Mouse (Mus musculus): ENCODE data around the gene Pdcd5. TPM values are rescaled to one million over a fixed set of nuclear protein-coding genes. Genes with fewer than 3 reads are reported as not detected.

The Pdcd5 gene
- total RNA-seq, 2 experiments from 2014 or later = 65.5 to 67.8 TPM

- DNase-seq (ENCODE audit: low spot score in 2 of 2) = no peak
These were observed 822 bp downstream of the Pdcd5 start for GRCm38 (mm10) chr7:35646317-35647081.

GRCm38 (mm10) chr7:35640072-35640471 is 7.2 kb downstream of the Pdcd5 start:
- DNase-seq (ENCODE audit: low spot score in 2 of 2) = no peak

GRCm38 (mm10) chr7:35636874-35637273 is 10.4 kb downstream of the Pdcd5 start:
- DNase-seq (ENCODE audit: low spot score in 2 of 2) = peak in 1 of 2 experiments; percentile 63

GRCm38 (mm10) chr7:35636229-35636628 is 11.1 kb downstream of the Pdcd5 start:
- peak in 1 of 2 experiments; percentile 53 for DNase-seq (ENCODE audit: low spot score in 2 of 2)

GRCm38 (mm10) chr7:35628496-35628895 is 18.8 kb downstream of the Pdcd5 start:
- DNase-seq (ENCODE audit: low spot score in 2 of 2) = no peak

- no peak for DNase-seq (ENCODE audit: low spot score in 2 of 2)
These were observed 19.9 kb downstream of the Pdcd5 start for GRCm38 (mm10) chr7:35627371-35627770.

GRCm38 (mm10) chr7:35626038-35626437 is 21.3 kb downstream of the Pdcd5 start:
- no peak for DNase-seq (ENCODE audit: low spot score in 2 of 2)

- DNase-seq (ENCODE audit: low spot score in 2 of 2) = no peak
These were observed 24.7 kb downstream of the Pdcd5 start for GRCm38 (mm10) chr7:35622626-35623025.

- no peak for DNase-seq (ENCODE audit: low spot score in 2 of 2)
These were observed 29.8 kb downstream of the Pdcd5 start for GRCm38 (mm10) chr7:35617513-35617912.

- DNase-seq (ENCODE audit: low spot score in 2 of 2) = no peak
These were observed 38.1 kb downstream of the Pdcd5 start for GRCm38 (mm10) chr7:35609245-35609644.

- DNase-seq (ENCODE audit: low spot score in 2 of 2) = no peak
These were observed 40.5 kb downstream of the Pdcd5 start for GRCm38 (mm10) chr7:35606816-35607215.

- no peak for DNase-seq (ENCODE audit: low spot score in 2 of 2)
These were observed 44.6 kb downstream of the Pdcd5 start for GRCm38 (mm10) chr7:35602766-35603165.

- DNase-seq (ENCODE audit: low spot score in 2 of 2) = no peak
These were observed 46.2 kb downstream of the Pdcd5 start for GRCm38 (mm10) chr7:35601106-35601505.

GRCm38 (mm10) chr7:35600031-35600430 is 47.3 kb downstream of the Pdcd5 start:
- DNase-seq (ENCODE audit: low spot score in 2 of 2) = no peak

GRCm38 (mm10) chr7:35599492-35599891 is 47.8 kb downstream of the Pdcd5 start:
- DNase-seq (ENCODE audit: low spot score in 2 of 2) = peak; percentile 30 to 46

GRCm38 (mm10) chr7:35594311-35594710 is 53.0 kb downstream of the Pdcd5 start:
- no peak for DNase-seq (ENCODE audit: low spot score in 2 of 2)

Other genes starting within 250 kb of the Pdcd5 start
- gene Slc7a9, start 198.7 kb downstream of the Pdcd5 start, total RNA-seq (2021) = not detected
- under 1 TPM; 0.40 to 0.59 TPM for gene Tdrd12, start 109.8 kb downstream of the Pdcd5 start, total RNA-seq (2021)
- gene Nudt19, start 91.2 kb downstream of the Pdcd5 start, total RNA-seq (2021) = 10 to 100 TPM; 68.2 to 70.0 TPM
- gene Rgs9bp, start 61.9 kb downstream of the Pdcd5 start, total RNA-seq (2021) = under 1 TPM; 0.58 to 0.68 TPM
- gene Ankrd27, start 61.3 kb downstream of the Pdcd5 start, total RNA-seq (2021) = 10 to 100 TPM; 39.8 to 44.5 TPM
- gene Dpy19l3, start 106.9 kb upstream of the Pdcd5 start, total RNA-seq (2021) = 100 to 1,000 TPM in 1 of 2 experiments, 10 to 100 TPM in 1; 57.8 to 102 TPM
- gene Zfp507, start 155.5 kb upstream of the Pdcd5 start, total RNA-seq (2021) = 10 to 100 TPM; 25.7 to 29.0 TPM